Mouse (Mus musculus): ENCODE results near the gene Slc7a5. TPM values are rescaled to one million over a fixed set of nuclear protein-coding genes. Genes with fewer than 3 reads are reported as not detected.

The Slc7a5 gene
- polyA plus RNA-seq, 1 experiment = 4.3 TPM

DNA sequence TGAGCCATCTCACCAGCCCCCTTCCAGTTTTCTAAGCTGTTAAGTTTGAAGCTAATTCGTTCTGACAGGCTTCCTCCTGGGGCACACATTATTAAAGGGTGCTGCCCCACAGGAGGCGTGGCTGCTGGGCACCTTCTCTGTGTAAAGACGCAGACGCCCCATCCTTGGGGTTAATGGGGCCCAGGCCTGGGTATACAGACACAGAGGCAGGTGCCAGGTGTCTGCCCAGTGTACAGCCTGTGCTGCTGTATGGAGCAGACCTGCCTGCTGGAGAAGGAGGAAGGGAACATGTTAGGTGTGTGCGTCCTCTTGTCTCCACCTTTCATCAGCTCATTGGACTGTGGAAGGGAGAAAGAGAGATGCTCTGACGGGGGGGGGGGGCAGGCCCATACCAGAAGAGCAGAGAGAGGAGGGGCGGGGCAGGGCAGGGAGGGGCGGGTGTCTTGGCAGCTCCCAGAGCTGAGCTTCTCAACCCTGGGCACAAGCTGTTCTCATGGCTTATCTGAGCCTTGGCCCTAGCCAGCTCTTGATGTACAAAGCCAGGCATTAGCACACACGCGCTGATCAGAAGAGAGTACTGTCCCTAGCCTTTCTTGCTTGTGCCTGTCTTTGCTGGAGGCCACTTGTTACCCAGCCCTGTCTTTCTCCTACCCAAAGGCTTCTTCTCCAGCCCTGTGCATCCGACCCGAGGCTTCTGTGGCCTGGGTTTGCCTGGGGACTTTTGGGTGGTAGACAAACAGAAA, 45.5 kb downstream of the Slc7a5 start:
- 61% methylated on average over 12 of the region's 12 CpGs for WGBS
- no peak for TF ChIP-seq CTCF (conservative IDR thresholded peaks at IDR 0.05; ENCODE audit: insufficient read depth, insufficient read length, low read depth, low read length)
- TF ChIP-seq POLR2A (IDR thresholded peaks at IDR 0.05; ENCODE audit: low read depth, low read length) = no peak
- no peaks in the 10 kb centered on the region for H3K4me1 ChIP-seq (ENCODE audit: control insufficient read depth, insufficient read depth, low read length)

DNA sequence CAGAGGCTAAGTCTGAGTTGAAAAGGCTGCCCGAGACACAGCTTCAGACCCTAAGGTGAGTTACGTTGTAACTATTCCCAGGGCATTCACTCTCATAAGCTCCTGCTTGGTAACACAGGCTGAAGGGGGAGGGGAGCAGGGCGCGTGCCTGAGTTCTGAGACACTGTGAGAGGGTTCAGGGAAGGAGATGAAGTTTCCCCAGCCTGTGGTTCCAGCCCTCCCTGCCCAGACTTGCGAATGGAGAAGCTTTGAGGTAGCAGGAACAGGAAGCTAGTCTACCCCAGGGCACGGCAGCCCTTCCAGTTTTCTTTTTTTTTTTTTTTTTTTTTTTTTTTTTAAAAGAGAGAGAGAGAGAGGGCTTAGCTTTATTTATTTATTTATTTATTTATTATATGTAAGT, 46.2 kb downstream of the Slc7a5 start:
- H3K36me3 ChIP-seq (ENCODE audit: control insufficient read depth, insufficient read depth, low read length) = no peaks in the 10 kb centered on the region
- H3K27me3 ChIP-seq (replicated peaks; ENCODE audit: control insufficient read depth, insufficient read depth, low read length) = no peaks in the 10 kb centered on the region
- WGBS = 41% methylated on average over 6 of the region's 6 CpGs
- H3K27ac ChIP-seq (ENCODE audit: insufficient read depth, low read depth, low read length) = no peak overlapping the region
- no peak overlapping the region for H3K4me3 ChIP-seq (ENCODE audit: insufficient read depth, low read depth, low read length)
- H3K4me1 ChIP-seq (ENCODE audit: control insufficient read depth, insufficient read depth, low read length) = no peaks in the 10 kb centered on the region
- no peak for TF ChIP-seq CTCF (conservative IDR thresholded peaks at IDR 0.05; ENCODE audit: insufficient read depth, insufficient read length, low read depth, low read length)
- TF ChIP-seq POLR2A (IDR thresholded peaks at IDR 0.05; ENCODE audit: low read depth, low read length) = no peak
- no peak for DNase-seq

More for the DNA sequence above, 45.5 kb downstream of the Slc7a5 start:
- no peak overlapping the region for H3K27ac ChIP-seq (ENCODE audit: insufficient read depth, low read depth, low read length)
- no peaks in the 10 kb centered on the region for H3K36me3 ChIP-seq (ENCODE audit: control insufficient read depth, insufficient read depth, low read length)
- no peak overlapping the region for H3K4me3 ChIP-seq (ENCODE audit: insufficient read depth, low read depth, low read length)
- DNase-seq = no peak
- H3K27me3 ChIP-seq (replicated peaks; ENCODE audit: control insufficient read depth, insufficient read depth, low read length) = no peaks in the 10 kb centered on the region

DNA sequence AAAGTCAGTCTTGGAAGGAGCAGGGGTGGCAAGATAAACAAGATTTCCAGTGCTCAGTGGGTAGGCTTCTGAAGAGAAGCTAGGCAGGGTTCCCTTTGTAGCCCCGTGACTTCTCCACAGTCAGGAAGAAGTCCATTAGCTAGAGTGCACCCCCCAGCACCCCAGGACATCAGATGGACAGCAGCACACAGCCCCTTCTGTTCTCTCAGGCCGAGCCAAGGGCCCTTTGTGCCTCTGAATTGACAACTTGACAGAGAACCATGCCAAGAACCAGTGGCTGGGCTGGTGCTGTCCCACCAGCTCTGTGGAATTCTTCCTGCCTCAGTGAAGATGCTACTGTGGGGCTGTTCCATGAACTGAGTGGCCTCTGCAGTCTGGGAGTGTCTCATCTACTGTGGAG, 49.7 kb downstream of the Slc7a5 start:
- TF ChIP-seq POLR2A (IDR thresholded peaks at IDR 0.05; ENCODE audit: low read depth, low read length) (no peak), CTCF (conservative IDR thresholded peaks at IDR 0.05; ENCODE audit: insufficient read depth, insufficient read length, low read depth, low read length) (no peak)
- Histone ChIP-seq H3K36me3 (ENCODE audit: control insufficient read depth, insufficient read depth, low read length) (no peaks in the 10 kb centered on the region), H3K4me1 (ENCODE audit: control insufficient read depth, insufficient read depth, low read length) (no peaks in the 10 kb centered on the region), H3K27me3 (replicated peaks; ENCODE audit: control insufficient read depth, insufficient read depth, low read length) (no peaks in the 10 kb centered on the region), H3K4me3 (ENCODE audit: insufficient read depth, low read depth, low read length) (no peak overlapping the region), H3K27ac (ENCODE audit: insufficient read depth, low read depth, low read length) (no peak overlapping the region)
- WGBS = 67% methylated on average over 2 of the region's 2 CpGs
- no peak for DNase-seq

DNA sequence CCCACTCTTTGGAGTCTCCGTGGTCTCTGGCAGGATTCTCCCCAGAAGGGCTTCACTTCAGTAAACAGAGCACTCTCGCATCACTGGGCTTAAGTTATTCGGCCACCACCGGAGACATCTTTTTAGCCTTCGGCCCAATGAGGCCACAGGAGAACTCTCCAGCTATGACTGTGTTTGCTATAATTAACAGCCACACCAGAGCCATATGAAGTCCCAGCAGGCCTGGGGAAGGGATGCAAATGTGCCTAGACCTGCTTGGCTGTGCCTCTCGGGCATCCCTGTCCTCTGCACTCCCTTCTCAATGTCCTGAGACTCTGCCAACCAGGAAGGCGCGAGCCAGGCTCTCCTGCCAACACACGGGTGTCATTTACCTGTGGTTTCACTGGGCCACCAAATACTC, 50.2 kb downstream of the Slc7a5 start:
- Histone ChIP-seq H3K27ac (ENCODE audit: insufficient read depth, low read depth, low read length) (no peak overlapping the region), H3K27me3 (replicated peaks; ENCODE audit: control insufficient read depth, insufficient read depth, low read length) (no peaks in the 10 kb centered on the region), H3K4me1 (ENCODE audit: control insufficient read depth, insufficient read depth, low read length) (no peaks in the 10 kb centered on the region), H3K4me3 (ENCODE audit: insufficient read depth, low read depth, low read length) (no peak overlapping the region), H3K36me3 (ENCODE audit: control insufficient read depth, insufficient read depth, low read length) (no peaks in the 10 kb centered on the region)
- TF ChIP-seq CTCF (conservative IDR thresholded peaks at IDR 0.05; ENCODE audit: insufficient read depth, insufficient read length, low read depth, low read length) (no peak), POLR2A (IDR thresholded peaks at IDR 0.05; ENCODE audit: low read depth, low read length) (no peak)
- DNase-seq = peak; percentile 21
- WGBS = 40% methylated on average over 9 of the region's 9 CpGs

DNA sequence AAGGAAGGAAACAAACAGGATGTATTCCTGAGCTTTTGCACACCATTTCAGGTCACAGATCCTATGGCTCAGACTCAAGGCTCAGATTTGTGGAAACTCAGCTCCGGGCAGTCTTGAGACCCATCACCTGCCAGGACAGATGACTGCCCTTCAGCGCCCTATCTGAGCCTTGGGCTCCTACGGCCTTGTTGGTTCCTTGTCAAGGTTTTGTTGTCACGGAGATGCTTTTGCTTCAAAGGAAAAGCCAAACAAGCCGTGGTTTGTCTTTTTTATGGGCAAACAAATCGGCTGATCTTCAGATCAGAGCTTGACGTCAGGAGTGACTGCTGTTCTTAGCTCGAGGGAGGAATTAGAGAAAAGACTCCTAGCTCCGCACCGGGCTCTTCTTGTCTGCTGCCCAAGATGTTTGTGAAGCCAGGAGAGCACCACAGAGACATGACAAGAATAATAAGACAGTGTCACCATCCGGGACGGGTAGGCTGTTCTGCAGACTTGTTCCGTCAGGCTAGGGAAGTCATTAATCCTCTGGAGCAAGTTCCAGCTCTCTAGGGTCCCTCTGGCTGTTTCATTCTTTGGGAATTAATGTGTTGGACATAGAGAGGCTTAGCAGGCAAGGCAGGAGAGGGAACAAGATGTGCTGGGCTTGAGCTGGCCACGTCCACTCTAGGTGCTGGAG, 51.3 kb downstream of the Slc7a5 start:
- no peak overlapping the region for H3K4me3 ChIP-seq (ENCODE audit: insufficient read depth, low read depth, low read length)
- no peak overlapping the region for H3K27ac ChIP-seq (ENCODE audit: insufficient read depth, low read depth, low read length)
- 72% methylated on average over 14 of the region's 14 CpGs for WGBS
- DNase-seq = no peak
- TF ChIP-seq CTCF (conservative IDR thresholded peaks at IDR 0.05; ENCODE audit: insufficient read depth, insufficient read length, low read depth, low read length) (no peak), POLR2A (IDR thresholded peaks at IDR 0.05; ENCODE audit: low read depth, low read length) (no peak)
- no peaks in the 10 kb centered on the region for H3K36me3 ChIP-seq (ENCODE audit: control insufficient read depth, insufficient read depth, low read length)
- H3K27me3 ChIP-seq (replicated peaks; ENCODE audit: control insufficient read depth, insufficient read depth, low read length) = no peaks in the 10 kb centered on the region
- no peaks in the 10 kb centered on the region; the same call in 1 of the 2 replicates for H3K4me1 ChIP-seq (ENCODE audit: control insufficient read depth, insufficient read depth, low read length)

DNA sequence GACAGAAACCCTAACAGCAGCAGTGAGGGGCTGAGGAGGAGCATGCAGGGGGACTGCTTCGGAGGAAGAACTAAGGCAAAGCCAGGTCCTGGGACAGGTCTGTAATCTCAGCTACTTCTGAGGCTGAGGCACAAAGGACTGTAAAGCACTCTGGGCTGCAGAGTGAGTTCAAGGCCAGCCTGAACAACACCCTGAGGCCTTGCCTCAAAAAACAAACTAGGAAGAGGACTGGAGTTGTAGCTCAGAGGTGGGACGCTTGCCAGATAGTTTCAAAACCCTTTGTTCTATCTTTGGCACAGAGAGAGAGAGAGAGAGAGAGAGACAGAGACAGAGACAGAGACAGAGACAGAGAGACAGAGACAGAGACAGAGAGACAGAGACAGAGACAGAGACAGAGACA, 53.9 kb downstream of the Slc7a5 start:
- WGBS = 86% methylated on average over 2 of the region's 2 CpGs
- no peak for DNase-seq
- no peak overlapping the region for H3K27ac ChIP-seq (ENCODE audit: insufficient read depth, low read depth, low read length)
- H3K4me1 ChIP-seq (ENCODE audit: control insufficient read depth, insufficient read depth, low read length) = no peaks in the 10 kb centered on the region; the same call in 1 of the 2 replicates
- H3K4me3 ChIP-seq (ENCODE audit: insufficient read depth, low read depth, low read length) = no peak overlapping the region
- TF ChIP-seq POLR2A (IDR thresholded peaks at IDR 0.05; ENCODE audit: low read depth, low read length) (no peak), CTCF (conservative IDR thresholded peaks at IDR 0.05; ENCODE audit: insufficient read depth, insufficient read length, low read depth, low read length) (no peak)
- H3K27me3 ChIP-seq (replicated peaks; ENCODE audit: control insufficient read depth, insufficient read depth, low read length) = no peaks in the 10 kb centered on the region
- H3K36me3 ChIP-seq (ENCODE audit: control insufficient read depth, insufficient read depth, low read length) = no peaks in the 10 kb centered on the region

DNA sequence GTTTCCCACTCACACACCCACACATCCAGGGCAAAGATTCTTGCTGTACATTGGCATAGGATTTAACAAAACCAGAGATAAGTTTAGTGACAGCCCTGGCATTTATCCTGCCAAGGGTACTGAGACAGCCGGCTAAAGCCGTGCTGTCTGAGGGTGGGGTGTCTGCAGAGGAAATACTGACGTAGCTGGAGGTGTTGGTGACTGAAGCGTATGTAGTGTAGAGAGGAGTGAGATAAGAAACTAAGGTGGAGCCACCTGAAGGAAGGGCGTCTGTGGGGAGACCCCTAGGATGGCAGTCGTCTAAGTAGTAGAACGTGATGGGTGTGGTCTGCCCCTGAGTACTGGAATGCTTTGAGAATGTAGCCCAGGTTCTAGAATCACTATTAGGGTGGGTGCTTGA, 55.0 kb downstream of the Slc7a5 start:
- no peak overlapping the region for H3K4me3 ChIP-seq (ENCODE audit: insufficient read depth, low read depth, low read length)
- WGBS = 72% methylated on average over 7 of the region's 7 CpGs
- no peak for DNase-seq
- no peaks in the 10 kb centered on the region for H3K36me3 ChIP-seq (ENCODE audit: control insufficient read depth, insufficient read depth, low read length)
- H3K27me3 ChIP-seq (replicated peaks; ENCODE audit: control insufficient read depth, insufficient read depth, low read length) = no peaks in the 10 kb centered on the region
- TF ChIP-seq POLR2A (IDR thresholded peaks at IDR 0.05; ENCODE audit: low read depth, low read length) (no peak), CTCF (conservative IDR thresholded peaks at IDR 0.05; ENCODE audit: insufficient read depth, insufficient read length, low read depth, low read length) (no peak)
- H3K4me1 ChIP-seq (ENCODE audit: control insufficient read depth, insufficient read depth, low read length) = no peaks in the 10 kb centered on the region; the same call in 1 of the 2 replicates
- H3K27ac ChIP-seq (ENCODE audit: insufficient read depth, low read depth, low read length) = no peak overlapping the region
